Mouse (Mus musculus): ENCODE results near the gene Fhad1.
"Not testable (repeated sequence)": the region's sequence is repeated elsewhere in the genome, so short reads cannot be mapped to it uniquely, and the experiment has no call there.

The Fhad1 gene

GRCm38 (mm10) chr4:142014659-142015608 is at the start of gene Fhad1:
TSS of gene Fhad1 (minus strand) at chr4:142015082.
- peak; percentile 57 for DNase-seq

- DNase-seq, result no peak
These were observed 48.2 kb upstream of the Fhad1 start for GRCm38 (mm10) chr4:142063057-142063534.

GRCm38 (mm10) chr4:142061485-142062240 is 46.8 kb upstream of the Fhad1 start:
- no peak for DNase-seq

- no peak for DNase-seq
These were observed 45.8 kb upstream of the Fhad1 start for GRCm38 (mm10) chr4:142060455-142061378.

GRCm38 (mm10) chr4:142059841-142060193 is 44.9 kb upstream of the Fhad1 start:
- DNase-seq, result no peak

GRCm38 (mm10) chr4:142059113-142059840 is 44.4 kb upstream of the Fhad1 start:
- no peak for DNase-seq

- DNase-seq, result no peak
These were observed 42.8 kb upstream of the Fhad1 start for GRCm38 (mm10) chr4:142057529-142058216.

- DNase-seq, result no peak
These were observed 40.7 kb upstream of the Fhad1 start for GRCm38 (mm10) chr4:142055600-142055999.

- no peak for DNase-seq
These were observed 39.7 kb upstream of the Fhad1 start for GRCm38 (mm10) chr4:142054580-142054979.

- DNase-seq, result no peak
These were observed 39.0 kb upstream of the Fhad1 start for GRCm38 (mm10) chr4:142053661-142054448.

- no peak for DNase-seq
These were observed 38.4 kb upstream of the Fhad1 start for GRCm38 (mm10) chr4:142053261-142053660.

GRCm38 (mm10) chr4:142052391-142053132 is 37.7 kb upstream of the Fhad1 start:
- DNase-seq, result no peak

- not testable (repeated sequence) for DNase-seq
These were observed 37.0 kb upstream of the Fhad1 start for GRCm38 (mm10) chr4:142051883-142052282.

GRCm38 (mm10) chr4:142049963-142050362 is 35.1 kb upstream of the Fhad1 start:
- no peak for DNase-seq

GRCm38 (mm10) chr4:142048391-142048790 is 33.5 kb upstream of the Fhad1 start:
- no peak for DNase-seq

- no peak for DNase-seq
These were observed 32.1 kb upstream of the Fhad1 start for GRCm38 (mm10) chr4:142047005-142047404.

GRCm38 (mm10) chr4:142046496-142046895 is 31.6 kb upstream of the Fhad1 start:
- no peak for DNase-seq

GRCm38 (mm10) chr4:142045595-142046163 is 30.8 kb upstream of the Fhad1 start:
- DNase-seq, result no peak

GRCm38 (mm10) chr4:142044452-142044851 is 29.6 kb upstream of the Fhad1 start:
- DNase-seq, result no peak
